ENCODE assay signal across 9 mouse cellular contexts in genomic region chr2:34368396-34368795, GRCm38 (mm10). TPM values are rescaled to one million over a fixed set of nuclear protein-coding genes. Genes with fewer than 3 reads are reported as not detected.
A peak's percentile ranks its signal among the peaks of the same experiment; 100 is the strongest.
DNase-seq lines count a peak whose midpoint lies in the region; ATAC-seq lines count a peak whose summit lies in the region.
"Had no signal": no experiment of that assay in that cellular context is flagged by ENCODE, and none has a peak within 500 bp of the region (broad histone marks: within the 10 kb centered on the region; RNA-seq: fewer than 3 reads in every experiment).

No protein-coding gene starts in this region.

- peaks cover 22% of the 10 kb centered on the region for H3K4me1 ChIP-seq in kidney, embryonic 16.5 days (ENCODE audit: insufficient read depth, low read length)
- H3K4me1 ChIP-seq in forebrain, embryonic 11.5 days (replicated peaks; ENCODE audit: control insufficient read depth, insufficient read depth, low read length): no peaks in the 10 kb centered on the region; the same call in 1 of the 2 replicates
- H3K4me1 ChIP-seq in limb, embryonic 13.5 days: peaks cover 21% of the 10 kb centered on the region
- H3K4me1 ChIP-seq in neural tube, embryonic 15.5 days: peaks cover 25% of the 10 kb centered on the region

- 0 out of 2 replicates have a peak overlapping the region, but pooled peaks have one; percentile 1 for H3K4me3 ChIP-seq in kidney, embryonic 16.5 days (ENCODE audit: low read length)
- H3K4me3 ChIP-seq in forebrain, embryonic 11.5 days (ENCODE audit: low read depth, low read length): peak overlapping the region; percentile 12
- H3K4me3 ChIP-seq in limb, embryonic 13.5 days: peak overlapping the region; percentile 1
- H3K4me3 ChIP-seq in neural tube, embryonic 15.5 days (replicated peaks): peak overlapping the region; percentile 32

- intact Hi-C loops in gastrocnemius, postnatal 14 days (cut with DNase I; ENCODE audit: low total_unique reads): no loop called here

- WGBS in kidney, embryonic 16.5 days: 35% methylated on average over 6 of the region's 6 CpGs
- WGBS in forebrain, embryonic 11.5 days: 18% methylated on average over 6 of the region's 6 CpGs
- 33% methylated on average over 6 of the region's 6 CpGs for WGBS in limb, embryonic 13.5 days
- WGBS in neural tube, embryonic 15.5 days: 26% methylated on average over 6 of the region's 6 CpGs

- no peaks in the 10 kb centered on the region for H3K27me3 ChIP-seq in kidney, embryonic 16.5 days (ENCODE audit: insufficient read depth, low read length)
- peaks cover 3% of the 10 kb centered on the region; the same call in 1 of the 2 replicates for H3K27me3 ChIP-seq in forebrain, embryonic 11.5 days (ENCODE audit: control insufficient read depth, insufficient read depth, low read length)
- peaks cover 11% of the 10 kb centered on the region for H3K27me3 ChIP-seq in limb, embryonic 13.5 days
- no peaks in the 10 kb centered on the region for H3K27me3 ChIP-seq in neural tube, embryonic 15.5 days (replicated peaks)

- H3K9me3 ChIP-seq in kidney, embryonic 16.5 days (ENCODE audit: low read length): no peaks in the 10 kb centered on the region
- H3K9me3 ChIP-seq in forebrain, embryonic 11.5 days (ENCODE audit: control insufficient read depth, low read length): no peaks in the 10 kb centered on the region
- no peaks in the 10 kb centered on the region for H3K9me3 ChIP-seq in limb, embryonic 13.5 days
- H3K9me3 ChIP-seq in neural tube, embryonic 15.5 days (replicated peaks): no peaks in the 10 kb centered on the region

- DNase-seq in kidney, adult 8-10 months: no peak
- DNase-seq in forebrain, embryonic 11.5 days (ENCODE audit: low spot score): no peak
- no peak for DNase-seq in ovary, postnatal 14 days (ENCODE audit: low spot score)
- no peak for DNase-seq in gastrocnemius, postnatal 14 days
- no peak for DNase-seq in layer of hippocampus, postnatal 14 days (ENCODE audit: low spot score in 2 of 2)
- DNase-seq: thymus, postnatal 36 days had no signal

- no peak for ATAC-seq in kidney, embryonic 16.5 days (ENCODE audit: low FRiP score, low TSS enrichment)
- ATAC-seq in forebrain, embryonic 11.5 days (replicated peaks; ENCODE audit: low FRiP score): no peak
- ATAC-seq in limb, embryonic 13.5 days (ENCODE audit: low FRiP score, low read depth): no peak
- ATAC-seq in neural tube, embryonic 15.5 days (ENCODE audit: low FRiP score): no peak

- H3K36me3 ChIP-seq in kidney, embryonic 16.5 days (ENCODE audit: insufficient read depth, low read length): no peaks in the 10 kb centered on the region
- H3K36me3 ChIP-seq in forebrain, embryonic 11.5 days (ENCODE audit: control insufficient read depth, insufficient read depth, low read length): no peaks in the 10 kb centered on the region
- H3K36me3 ChIP-seq in limb, embryonic 13.5 days: no peaks in the 10 kb centered on the region
- no peaks in the 10 kb centered on the region for H3K36me3 ChIP-seq in neural tube, embryonic 15.5 days

- no peak overlapping the region for H3K9ac ChIP-seq in kidney, embryonic 16.5 days (replicated peaks; ENCODE audit: low read length)
- no peak overlapping the region; the same call in 1 of the 2 replicates for H3K9ac ChIP-seq in forebrain, embryonic 11.5 days (ENCODE audit: low read length)
- H3K9ac ChIP-seq in limb, embryonic 13.5 days: no peak overlapping the region
- peak overlapping the region; percentile 26 for H3K9ac ChIP-seq in neural tube, embryonic 15.5 days (replicated peaks)

- peak overlapping the region; percentile 20 for H3K4me2 ChIP-seq in kidney, embryonic 16.5 days (replicated peaks; ENCODE audit: low read depth, low read length)
- peak overlapping the region; percentile 34 for H3K4me2 ChIP-seq in forebrain, embryonic 11.5 days (ENCODE audit: low read depth, low read length, severe bottlenecking)
- H3K4me2 ChIP-seq in limb, embryonic 13.5 days (replicated peaks): peak overlapping the region; percentile 44
- peak overlapping the region; percentile 52 for H3K4me2 ChIP-seq in neural tube, embryonic 15.5 days

- H3K27ac ChIP-seq in kidney, embryonic 16.5 days (ENCODE audit: low read length): no peak overlapping the region
- H3K27ac ChIP-seq in forebrain, embryonic 11.5 days (ENCODE audit: low read depth, low read length): no peak overlapping the region
- H3K27ac ChIP-seq in limb, embryonic 13.5 days: no peak overlapping the region
- peak overlapping the region; percentile 54 for H3K27ac ChIP-seq in neural tube, embryonic 15.5 days (replicated peaks)

RNA-seq across cellular contexts. Expression of gene Pbx3, which starts 4.5 kb away (rescaled TPM):
- 22.7 and 24.1 TPM in 2 replicates for polyA plus RNA-seq in kidney, embryonic 16.5 days (2015; fragmentation: Nextera tagmentation; extraction: Ambion mirVana)
- polyA plus RNA-seq in forebrain, embryonic 11.5 days (2014; fragmentation: Nextera tagmentation; extraction: Ambion mirVana): 46.1 and 51.5 TPM in 2 replicates
- polyA plus RNA-seq in limb, embryonic 13.5 days (2015; fragmentation: Nextera tagmentation; extraction: Ambion mirVana): 23.8 and 24.0 TPM in 2 replicates
- 88.1 and 118 TPM in 2 replicates for polyA plus RNA-seq in neural tube, embryonic 15.5 days (2015; fragmentation: Nextera tagmentation; extraction: Ambion mirVana)
- total RNA-seq in gastrocnemius, postnatal 14 days (2021): 1 to 10 TPM; 4.0 to 4.4 TPM
- total RNA-seq in layer of hippocampus, postnatal 14 days (2021): 1 to 10 TPM; 6.3 to 9.3 TPM

RNA-seq across cellular contexts. Expression of gene Mapkap1, which starts 38.2 kb away (rescaled TPM):
- polyA plus RNA-seq in kidney, embryonic 16.5 days (2015; fragmentation: Nextera tagmentation; extraction: Ambion mirVana): 90.1 and 91.2 TPM in 2 replicates
- 96.3 and 115 TPM in 2 replicates for polyA plus RNA-seq in forebrain, embryonic 11.5 days (2014; fragmentation: Nextera tagmentation; extraction: Ambion mirVana)
- 110 and 114 TPM in 2 replicates for polyA plus RNA-seq in limb, embryonic 13.5 days (2015; fragmentation: Nextera tagmentation; extraction: Ambion mirVana)
- 87.4 and 94.3 TPM in 2 replicates for polyA plus RNA-seq in neural tube, embryonic 15.5 days (2015; fragmentation: Nextera tagmentation; extraction: Ambion mirVana)
- 10 to 100 TPM; 42.9 to 48.7 TPM for total RNA-seq in gastrocnemius, postnatal 14 days (2021)
- 10 to 100 TPM; 65.2 to 76.9 TPM for total RNA-seq in layer of hippocampus, postnatal 14 days (2021)
